Mouse (Mus musculus): ENCODE measurements at regions not wholly inside any gene's neighbourhood (a gene's known extent, or its start where the extent isn't known, plus 50 kb on each side); places are given as distances from the start of the nearest gene placed in this dataset.

- TF ChIP-seq CHD1 (IDR thresholded peaks at IDR 0.05; ENCODE audit: low read depth, low read length) (no peak), TBP (conservative IDR thresholded peaks at IDR 0.05; ENCODE audit: low read depth, low read length) (no peak), POLR2A (IDR thresholded peaks at IDR 0.05; ENCODE audit: low read depth, low read length) (no peak), NELFE (IDR thresholded peaks at IDR 0.05; ENCODE audit: low read depth, low read length) (no peak), CTCF (conservative IDR thresholded peaks at IDR 0.05 in 1 of 2, IDR thresholded peaks at IDR 0.05 in 1 of 2; ENCODE audit: low read depth in 2 of 2, low read length in 2 of 2) (no peak), MXI1 (IDR thresholded peaks at IDR 0.05; ENCODE audit: low read depth, low read length) (peak; percentile 65; the same call in 1 of the 2 replicates), PAX5 (IDR thresholded peaks at IDR 0.05; ENCODE audit: low read length) (no peak), ETS1 (conservative IDR thresholded peaks at IDR 0.05; ENCODE audit: low read depth, low read length) (no peak), MEF2A (IDR thresholded peaks at IDR 0.05; ENCODE audit: borderline replicate concordance, low read depth, low read length) (no peak), USF1 (IDR thresholded peaks at IDR 0.05; ENCODE audit: low read depth, low read length) (peak; percentile 75)
Measured at GRCm38 (mm10) chr17:44350201-44350948, 162.0 kb downstream of the Clic5 start.
